Comparison of ENCODE assay signal across 12 mouse cellular contexts in genomic region chr16:32697665-32698446, GRCm38 (mm10). TPM values are rescaled to one million over a fixed set of nuclear protein-coding genes. Genes with fewer than 3 reads are reported as not detected.
A peak's percentile ranks its signal among the peaks of the same experiment; 100 is the strongest.
DNase-seq lines count a peak whose midpoint lies in the region; ATAC-seq and TF ChIP-seq lines count a peak whose summit lies in the region.
"Had no signal": no experiment of that assay in that cellular context is flagged by ENCODE, and none has a peak within 500 bp of the region (broad histone marks: within the 10 kb centered on the region; RNA-seq: fewer than 3 reads in every experiment).

No protein-coding gene starts in this region.

- peaks cover 17% of the 10 kb centered on the region for H3K4me1 ChIP-seq in heart, embryonic 10.5 days
- H3K4me1 ChIP-seq in midbrain, postnatal 0 days (ENCODE audit: insufficient read depth, low read length), result no peaks in the 10 kb centered on the region
- no peaks in the 10 kb centered on the region for H3K4me1 ChIP-seq in midbrain, embryonic 15.5 days
- H3K4me1 ChIP-seq in stomach, embryonic 14.5 days (ENCODE audit: control insufficient read depth, insufficient read depth, low read length), result no peaks in the 10 kb centered on the region
- H3K4me1 ChIP-seq in forebrain, embryonic 16.5 days (replicated peaks; ENCODE audit: control insufficient read depth, insufficient read depth, low read length), result no peaks in the 10 kb centered on the region

- H3K36me3 ChIP-seq in heart, embryonic 10.5 days, result no peaks in the 10 kb centered on the region
- H3K36me3 ChIP-seq in midbrain, postnatal 0 days (ENCODE audit: insufficient read depth, low read length), result no peaks in the 10 kb centered on the region
- H3K36me3 ChIP-seq in midbrain, embryonic 15.5 days (replicated peaks), result no peaks in the 10 kb centered on the region
- no peaks in the 10 kb centered on the region for H3K36me3 ChIP-seq in stomach, embryonic 14.5 days (ENCODE audit: control insufficient read depth, insufficient read depth, low read length)
- H3K36me3 ChIP-seq in forebrain, embryonic 16.5 days (ENCODE audit: control insufficient read depth, insufficient read depth), result no peaks in the 10 kb centered on the region
- H3K36me3 ChIP-seq: hindbrain, embryonic 10.5 days; liver, embryonic 13.5 days had no signal

- 85% methylated on average over 22 of the region's 22 CpGs for WGBS in heart, embryonic 10.5 days
- 87% methylated on average over 22 of the region's 22 CpGs for WGBS in midbrain, postnatal 0 days
- WGBS in midbrain, embryonic 15.5 days, result 88% methylated on average over 22 of the region's 22 CpGs
- 91% methylated on average over 22 of the region's 22 CpGs for WGBS in stomach, embryonic 14.5 days
- WGBS in forebrain, embryonic 16.5 days, result 87% methylated on average over 22 of the region's 22 CpGs

- H3K4me2 ChIP-seq in midbrain, postnatal 0 days (ENCODE audit: low read depth, low read length, poor library complexity, severe bottlenecking), result no peak overlapping the region
- no peak overlapping the region for H3K4me2 ChIP-seq in midbrain, embryonic 15.5 days
- H3K4me2 ChIP-seq in stomach, embryonic 14.5 days (replicated peaks; ENCODE audit: low read depth, low read length), result no peak overlapping the region
- H3K4me2 ChIP-seq in forebrain, embryonic 16.5 days (ENCODE audit: low read length), result no peak overlapping the region
- H3K4me2 ChIP-seq: liver, embryonic 13.5 days had no signal

- no peak for ATAC-seq in midbrain, postnatal 0 days (ENCODE audit: low FRiP score)
- ATAC-seq in midbrain, embryonic 15.5 days (replicated peaks), result no peak
- 0 out of 2 replicates have a peak, but pooled peaks have one; percentile 28 for ATAC-seq in stomach, embryonic 14.5 days (ENCODE audit: insufficient number of reproducible peaks, insufficient read depth, low FRiP score, low read depth)
- ATAC-seq in forebrain, embryonic 16.5 days, result no peak
- ATAC-seq: midbrain, embryonic 16.5 days had no signal

- no peaks in the 10 kb centered on the region for H3K27me3 ChIP-seq in heart, embryonic 10.5 days (ENCODE audit: insufficient read depth, poor library complexity, severe bottlenecking)
- H3K27me3 ChIP-seq in midbrain, postnatal 0 days (ENCODE audit: insufficient read depth, low read length), result no peaks in the 10 kb centered on the region
- no peaks in the 10 kb centered on the region for H3K27me3 ChIP-seq in midbrain, embryonic 15.5 days (replicated peaks)
- no peaks in the 10 kb centered on the region for H3K27me3 ChIP-seq in stomach, embryonic 14.5 days (ENCODE audit: control insufficient read depth, insufficient read depth, low read length)
- no peaks in the 10 kb centered on the region for H3K27me3 ChIP-seq in forebrain, embryonic 16.5 days (replicated peaks; ENCODE audit: control insufficient read depth, insufficient read depth, low read length)
- H3K27me3 ChIP-seq: liver, embryonic 13.5 days had no signal

- DNase-seq in heart, embryonic 10.5 days (ENCODE audit: low spot score), result no peak
- DNase-seq in heart, adult 8-10 months (ENCODE audit: low spot score), result no peak
- no peak for DNase-seq in midbrain, postnatal 0 days (ENCODE audit: low spot score)
- DNase-seq in induced T-regulatory cell, adult 2 months (ENCODE audit: low read depth), result peak; percentile 61
- DNase-seq in layer of hippocampus, adult 9-10 months (ENCODE audit: low spot score), result no peak
- DNase-seq: layer of hippocampus, adult 9-11 months had no signal

- H3K9ac ChIP-seq in midbrain, postnatal 0 days (replicated peaks; ENCODE audit: low read length, poor library complexity, severe bottlenecking), result no peak overlapping the region
- no peak overlapping the region for H3K9ac ChIP-seq in midbrain, embryonic 15.5 days
- no peak overlapping the region for H3K9ac ChIP-seq in stomach, embryonic 14.5 days (replicated peaks; ENCODE audit: low read depth, low read length)
- no peak overlapping the region for H3K9ac ChIP-seq in forebrain, embryonic 16.5 days (replicated peaks; ENCODE audit: low read depth, low read length)
- H3K9ac ChIP-seq: liver, embryonic 13.5 days had no signal

- no peak overlapping the region for H3K4me3 ChIP-seq in heart, embryonic 10.5 days
- H3K4me3 ChIP-seq in midbrain, postnatal 0 days (ENCODE audit: low read depth, low read length), result no peak overlapping the region
- H3K4me3 ChIP-seq in midbrain, embryonic 15.5 days, result no peak overlapping the region
- no peak overlapping the region for H3K4me3 ChIP-seq in stomach, embryonic 14.5 days (ENCODE audit: low read depth, low read length)
- no peak overlapping the region for H3K4me3 ChIP-seq in forebrain, embryonic 16.5 days (replicated peaks; ENCODE audit: low read length)
- H3K4me3 ChIP-seq: hindbrain, embryonic 10.5 days; liver, embryonic 13.5 days had no signal

- no peaks in the 10 kb centered on the region for H3K9me3 ChIP-seq in heart, embryonic 10.5 days
- H3K9me3 ChIP-seq in midbrain, postnatal 0 days (ENCODE audit: low read length), result no peaks in the 10 kb centered on the region
- no peaks in the 10 kb centered on the region for H3K9me3 ChIP-seq in midbrain, embryonic 15.5 days
- no peaks in the 10 kb centered on the region for H3K9me3 ChIP-seq in stomach, embryonic 14.5 days (ENCODE audit: control insufficient read depth, low read depth, low read length)
- H3K9me3 ChIP-seq in forebrain, embryonic 16.5 days (ENCODE audit: control insufficient read depth, low read length), result no peaks in the 10 kb centered on the region
- H3K9me3 ChIP-seq: hindbrain, embryonic 10.5 days; liver, embryonic 13.5 days had no signal

- 0 out of 2 replicates have a peak overlapping the region, but pooled peaks have one; percentile 56 for H3K27ac ChIP-seq in heart, embryonic 10.5 days
- no peak overlapping the region for H3K27ac ChIP-seq in midbrain, postnatal 0 days (ENCODE audit: low read depth, low read length)
- no peak overlapping the region for H3K27ac ChIP-seq in midbrain, embryonic 15.5 days
- H3K27ac ChIP-seq in stomach, embryonic 14.5 days (ENCODE audit: low read length), result no peak overlapping the region
- no peak overlapping the region for H3K27ac ChIP-seq in forebrain, embryonic 16.5 days (ENCODE audit: low read length)
- H3K27ac ChIP-seq: hindbrain, embryonic 10.5 days; liver, embryonic 13.5 days had no signal

- TF ChIP-seq CTCF in midbrain, postnatal 0 days (IDR thresholded peaks at IDR 0.05), result peak; percentile 36

RNA-seq across cellular contexts. Expression of gene Muc4, which starts 37.8 kb away (rescaled TPM):
- 0.31 and 0.79 TPM in 2 replicates for polyA plus RNA-seq in heart, embryonic 10.5 days (2016; fragmentation: Nextera tagmentation; extraction: Ambion mirVana)
- under 1 TPM; 0.29 to 0.50 (median 0.35) TPM for total RNA-seq in heart, adult 8-10 months (2022)
- 0.05 TPM in 1 of 2 replicates, not detected in the other for total RNA-seq in midbrain, postnatal 0 days (2014; rRNA removed)
- polyA plus RNA-seq in midbrain, postnatal 0 days (2015; fragmentation: Nextera tagmentation; extraction: Ambion mirVana), result not detected in 2 replicates
- polyA plus RNA-seq in midbrain, embryonic 15.5 days (2015; fragmentation: Nextera tagmentation; extraction: Ambion mirVana), result not detected in 2 replicates
- polyA plus RNA-seq in stomach, embryonic 14.5 days (2014; fragmentation: Nextera tagmentation; extraction: Ambion mirVana), result 8.7 and 8.8 TPM in 2 replicates
- polyA plus RNA-seq in forebrain, embryonic 16.5 days (2015; fragmentation: Nextera tagmentation; extraction: Ambion mirVana), result not detected in 2 replicates
- polyA plus RNA-seq: midbrain, embryonic 16.5 days had no signal

RNA-seq across cellular contexts. Expression of gene Tnk2, which starts 54.2 kb away (rescaled TPM):
- polyA plus RNA-seq in heart, embryonic 10.5 days (2016; fragmentation: Nextera tagmentation; extraction: Ambion mirVana), result 6.5 and 9.2 TPM in 2 replicates
- 10 to 100 TPM; 18.6 to 22.6 (median 21.4) TPM for total RNA-seq in heart, adult 8-10 months (2022)
- 69.1 and 81.7 TPM in 2 replicates for total RNA-seq in midbrain, postnatal 0 days (2014; rRNA removed)
- 15.7 and 16.5 TPM in 2 replicates for polyA plus RNA-seq in midbrain, postnatal 0 days (2015; fragmentation: Nextera tagmentation; extraction: Ambion mirVana)
- polyA plus RNA-seq in midbrain, embryonic 15.5 days (2015; fragmentation: Nextera tagmentation; extraction: Ambion mirVana), result 22.0 and 24.2 TPM in 2 replicates
- 13.1 and 17.1 TPM in 2 replicates for polyA plus RNA-seq in stomach, embryonic 14.5 days (2014; fragmentation: Nextera tagmentation; extraction: Ambion mirVana)
- polyA plus RNA-seq in forebrain, embryonic 16.5 days (2015; fragmentation: Nextera tagmentation; extraction: Ambion mirVana), result 15.0 and 21.9 TPM in 2 replicates
